Mouse (Mus musculus): ENCODE results near the gene Map2k4. TPM values are rescaled to one million over a fixed set of nuclear protein-coding genes. Genes with fewer than 3 reads are reported as not detected.

The Map2k4 gene
- polyA plus RNA-seq, 1 experiment, result 20.3 TPM

DNA sequence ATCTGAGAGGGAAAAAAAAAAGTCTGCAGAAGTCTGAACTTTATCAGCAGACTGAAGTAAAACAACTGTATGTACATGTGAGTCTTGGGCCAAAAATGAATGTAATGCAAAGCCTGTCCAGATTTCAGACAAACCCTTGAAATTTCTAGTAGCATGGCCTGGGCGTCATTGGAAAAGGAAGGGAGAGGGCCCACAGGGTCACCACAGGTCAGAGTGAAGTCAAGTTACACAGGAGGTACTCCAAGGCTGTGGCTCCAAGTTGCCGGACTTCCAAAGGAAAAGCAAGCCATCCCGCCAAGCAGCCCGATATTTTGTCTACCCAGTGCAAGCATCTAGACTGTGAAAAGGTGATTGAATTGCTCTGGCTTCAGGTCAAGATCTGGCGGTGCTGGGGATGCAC is 141.8 kb downstream of the Map2k4 start:
- Histone ChIP-seq H3K27me3 (ENCODE audit: control insufficient read depth, insufficient read depth, insufficient read length) (no peaks in the 10 kb centered on the region), H3K79me2 (ENCODE audit: control insufficient read depth, insufficient read depth) (no peaks in the 10 kb centered on the region), H3K79me3 (ENCODE audit: low read depth) (no peaks in the 10 kb centered on the region), H3ac (ENCODE audit: control insufficient read depth, insufficient read length, low read depth) (no peak overlapping the region), H3K4me3 (ENCODE audit: insufficient read depth, poor library complexity, severe bottlenecking) (no peak overlapping the region), H3K36me3 (ENCODE audit: control insufficient read depth, insufficient read depth) (no peaks in the 10 kb centered on the region)
- TF ChIP-seq CTCF (IDR thresholded peaks at IDR 0.05; ENCODE audit: control insufficient read depth, insufficient read depth, insufficient read length), result no peak
- TF ChIP-seq FOSL1 (IDR thresholded peaks at IDR 0.05; ENCODE audit: insufficient read depth, low read length, poor library complexity, severe bottlenecking), result no peak
- no peak for TF ChIP-seq CEBPB (IDR thresholded peaks at IDR 0.05; ENCODE audit: low read depth)
- no peak for TF ChIP-seq USF1 (IDR thresholded peaks at IDR 0.05; ENCODE audit: low read depth)
- no peak for TF ChIP-seq MAX (IDR thresholded peaks at IDR 0.05)
- no peak for TF ChIP-seq MYOG (IDR thresholded peaks at IDR 0.05; ENCODE audit: control insufficient read depth, extremely low read depth, insufficient read length)
- no peak for TF ChIP-seq MYOD1 (IDR thresholded peaks at IDR 0.05; ENCODE audit: control insufficient read depth, insufficient read length, low read depth)

GRCm38 (mm10) chr11:65644539-65644938 is 143.6 kb downstream of the Map2k4 start:
- H3K79me2 ChIP-seq (ENCODE audit: control insufficient read depth, insufficient read depth), result no peaks in the 10 kb centered on the region
- H3K27me3 ChIP-seq (ENCODE audit: control insufficient read depth, insufficient read depth, insufficient read length), result no peaks in the 10 kb centered on the region
- no peak overlapping the region for H3ac ChIP-seq (ENCODE audit: control insufficient read depth, insufficient read length, low read depth)
- H3K79me3 ChIP-seq (ENCODE audit: low read depth), result no peaks in the 10 kb centered on the region
- no peak overlapping the region for H3K4me3 ChIP-seq (ENCODE audit: insufficient read depth, poor library complexity, severe bottlenecking)
- no peaks in the 10 kb centered on the region for H3K36me3 ChIP-seq (ENCODE audit: control insufficient read depth, insufficient read depth)
- TF ChIP-seq USF1 (IDR thresholded peaks at IDR 0.05; ENCODE audit: low read depth) (no peak), CTCF (IDR thresholded peaks at IDR 0.05; ENCODE audit: control insufficient read depth, insufficient read depth, insufficient read length) (no peak), MYOG (IDR thresholded peaks at IDR 0.05; ENCODE audit: control insufficient read depth, extremely low read depth, insufficient read length) (no peak), MAX (IDR thresholded peaks at IDR 0.05) (no peak), MYOD1 (IDR thresholded peaks at IDR 0.05; ENCODE audit: control insufficient read depth, insufficient read length, low read depth) (no peak), CEBPB (IDR thresholded peaks at IDR 0.05; ENCODE audit: low read depth) (no peak), FOSL1 (IDR thresholded peaks at IDR 0.05; ENCODE audit: insufficient read depth, low read length, poor library complexity, severe bottlenecking) (no peak)

GRCm38 (mm10) chr11:65640261-65640660 is 147.8 kb downstream of the Map2k4 start:
- TF ChIP-seq FOSL1 (IDR thresholded peaks at IDR 0.05; ENCODE audit: insufficient read depth, low read length, poor library complexity, severe bottlenecking) (no peak), MYOG (IDR thresholded peaks at IDR 0.05; ENCODE audit: control insufficient read depth, extremely low read depth, insufficient read length) (no peak), CEBPB (IDR thresholded peaks at IDR 0.05; ENCODE audit: low read depth) (no peak), MYOD1 (IDR thresholded peaks at IDR 0.05; ENCODE audit: control insufficient read depth, insufficient read length, low read depth) (no peak), USF1 (IDR thresholded peaks at IDR 0.05; ENCODE audit: low read depth) (no peak), MAX (IDR thresholded peaks at IDR 0.05) (no peak), CTCF (IDR thresholded peaks at IDR 0.05; ENCODE audit: control insufficient read depth, insufficient read depth, insufficient read length) (no peak)

More at GRCm38 (mm10) chr11:65640261-65640660, 147.8 kb downstream of the Map2k4 start:
- no peaks in the 10 kb centered on the region for H3K79me3 ChIP-seq (ENCODE audit: low read depth)
- no peaks in the 10 kb centered on the region for H3K27me3 ChIP-seq (ENCODE audit: control insufficient read depth, insufficient read depth, insufficient read length)
- H3K4me3 ChIP-seq (ENCODE audit: insufficient read depth, poor library complexity, severe bottlenecking), result no peak overlapping the region
- H3K79me2 ChIP-seq (ENCODE audit: control insufficient read depth, insufficient read depth), result no peaks in the 10 kb centered on the region
- no peaks in the 10 kb centered on the region for H3K36me3 ChIP-seq (ENCODE audit: control insufficient read depth, insufficient read depth)
- no peak overlapping the region for H3ac ChIP-seq (ENCODE audit: control insufficient read depth, insufficient read length, low read depth)

Small RNA genes lying within 50 kb of the gene (microRNA-seq; reads per million reads assigned to microRNA genes)
- gene Mir744 (ENCODE audit: borderline microRNAs expressed), result 4,701 reads per million, percentile 92 among the genes with 10 or more reads in this experiment

Other genes with a start within 250 kb of the Map2k4 start
- 5.6 TPM for gene Zkscan6, start 18.9 kb upstream of the Map2k4 start, polyA plus RNA-seq (2012; fragmentation: generic; extraction: Trizol)

Data from C2C12 (cell line).